Mouse (Mus musculus) liver, adult 10 weeks (tissue): ENCODE results near the gene Smtnl1. TPM values are rescaled to one million over a fixed set of nuclear protein-coding genes. Genes with fewer than 3 reads are reported as not detected.

Source experiments
- polyA plus RNA-seq: library from polyadenylated mRNA; stranded (reverse); fragments of 350-450 nt; fragmentation: Illumina TruSeq; extraction: RNeasy Lipid Tissue Mini Kit (QIAGEN cat#74804); gene quantifications from one replicate; pipeline ENCODE4 v1.2.3, GENCODE M21; 2014; ENCODE audit warnings: low read depth, low replicate concordance

Smtnl1 gene
- not detected for polyA plus RNA-seq

DNA sequence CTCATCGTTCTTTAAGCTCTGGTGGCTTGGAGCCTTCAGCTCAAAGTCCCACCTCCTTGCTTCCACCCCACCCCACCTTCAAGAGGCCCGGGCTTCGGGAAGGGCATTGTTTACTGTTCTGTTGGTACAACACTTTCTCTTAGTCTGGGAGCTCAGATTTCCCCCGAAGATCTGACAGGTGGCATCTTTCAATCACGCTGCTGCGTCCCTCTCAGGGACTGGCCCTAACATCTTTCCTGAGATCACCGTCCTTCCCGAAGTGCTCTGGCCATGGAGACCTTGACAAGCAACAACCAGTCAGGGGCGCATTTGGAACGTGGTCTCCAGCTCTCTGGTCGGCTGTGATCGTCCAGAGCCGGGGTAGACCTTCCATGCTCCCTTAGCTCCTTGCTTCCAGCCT lies at the start of gene Smtnl1:
TSS of gene Smtnl1 (minus strand) at position 101 of the 400 bp plus-strand sequence.

DNA sequence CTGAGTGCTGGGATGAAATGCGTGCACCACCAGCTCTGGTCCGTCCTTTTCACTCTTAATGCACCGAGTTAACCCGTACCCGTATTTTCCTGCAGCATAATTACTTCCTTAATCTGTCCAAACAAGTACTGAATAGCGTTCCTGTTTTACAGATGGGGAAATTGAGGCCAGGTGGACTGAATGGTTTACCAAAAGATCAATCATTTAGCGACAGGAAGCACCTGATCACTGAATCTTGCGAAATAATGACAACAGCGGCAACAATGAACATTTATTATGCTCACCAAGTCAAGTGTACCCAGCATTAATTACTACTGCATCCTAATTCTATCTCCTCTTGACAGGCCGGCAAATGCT lies 16.1 kb upstream of the Smtnl1 start, which contains the start of gene Slc43a1:
TSS of gene Slc43a1 (plus strand) at position 258 of the 357 bp plus-strand sequence.

DNA sequence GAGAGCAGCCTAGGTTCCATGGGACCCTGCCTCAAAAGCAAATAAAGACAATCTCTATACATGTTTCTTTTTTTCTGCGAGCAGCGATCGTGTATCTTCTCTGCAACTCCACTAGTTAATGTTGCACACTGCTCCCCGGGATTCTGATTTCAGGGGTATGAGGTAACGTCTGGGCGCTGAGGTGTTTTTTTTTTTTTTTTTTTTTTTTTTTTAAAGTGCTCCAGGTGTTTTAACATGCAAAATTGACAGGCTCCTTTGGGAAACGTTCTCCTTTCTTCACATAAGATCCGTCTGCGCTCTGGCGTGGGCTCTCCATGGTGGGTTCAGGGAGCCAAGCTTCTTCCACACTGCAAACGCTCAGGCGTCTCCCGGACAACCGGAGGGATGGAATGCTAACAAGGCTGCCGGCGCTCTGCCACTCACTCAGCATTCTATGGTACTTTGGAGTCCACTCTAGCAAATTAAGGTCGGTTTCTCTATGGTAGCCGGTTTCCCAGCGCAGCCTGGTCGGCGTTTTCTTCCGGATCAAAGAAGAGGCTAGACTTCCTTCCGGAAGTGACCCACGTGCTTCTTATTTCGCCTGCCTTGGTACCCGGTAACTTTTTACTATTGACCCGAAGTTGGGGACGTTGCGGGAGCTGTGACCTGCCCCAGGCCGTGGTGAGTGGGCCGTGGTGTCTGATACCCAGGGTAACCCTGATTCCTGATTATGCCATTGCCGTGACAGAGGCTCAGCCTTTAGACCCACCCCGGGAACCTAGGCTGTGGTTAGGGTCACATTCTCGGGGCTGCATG lies 4.2 kb upstream of the Smtnl1 start, which contains the start of gene Timm10:
TSS of gene Timm10 (plus strand) at position 510 of the 795 bp plus-strand sequence.

DNA sequence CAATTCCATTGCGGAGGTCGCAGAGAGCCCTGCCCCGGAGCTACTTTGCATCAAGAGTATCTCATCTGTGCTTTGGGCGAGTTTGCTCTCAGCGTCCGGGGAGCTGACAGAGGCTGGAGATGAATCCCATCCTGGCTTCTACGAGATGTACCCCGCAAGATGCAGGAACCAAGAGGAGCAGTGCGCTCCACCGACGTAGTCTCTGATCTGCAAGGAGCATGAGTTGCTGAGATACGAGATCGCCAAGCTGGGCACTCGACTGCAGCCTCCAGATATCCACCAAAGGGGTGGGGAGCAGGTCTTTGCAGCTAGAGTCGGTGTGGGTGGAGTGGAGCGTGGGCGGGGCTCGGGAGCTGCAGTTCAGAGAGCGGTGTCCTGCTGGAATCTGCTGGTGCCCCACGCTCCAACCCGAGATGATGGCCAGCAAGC lies 23.9 kb downstream of the Smtnl1 start, which contains the start of gene Ube2l6:
TSS of gene Ube2l6 (plus strand) at position 336 of the 429 bp plus-strand sequence.

DNA sequence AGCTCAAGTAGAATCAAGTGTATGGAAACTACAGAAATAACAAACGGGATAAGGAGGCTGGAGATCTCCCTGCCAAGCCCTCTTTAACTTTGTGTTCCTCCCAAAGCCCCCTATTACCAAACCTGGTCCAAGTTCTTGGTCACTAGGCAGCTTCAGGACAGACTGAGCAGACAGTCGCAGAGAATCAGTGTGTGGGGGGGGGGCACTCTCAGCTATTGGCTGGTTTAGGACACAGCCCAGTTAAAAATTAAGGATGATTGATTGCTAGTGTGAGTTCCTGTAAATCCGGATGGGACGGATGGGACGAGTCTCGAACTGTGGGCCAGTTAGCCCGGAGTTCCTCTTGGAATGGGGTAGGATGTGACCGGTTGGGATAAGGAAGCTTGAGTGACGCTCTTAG lies 47.2 kb downstream of the Smtnl1 start, which contains the start of gene Serping1:
TSS of gene Serping1 (minus strand) at position 204 of the 400 bp plus-strand sequence.

Other genes starting within 250 kb of the Smtnl1 start
- gene Ctnnd1, start 171.9 kb downstream of the Smtnl1 start, polyA plus RNA-seq, result 99.4 TPM
- not detected for gene Btbd18, start 163.6 kb downstream of the Smtnl1 start, polyA plus RNA-seq
- 4.8 TPM for gene Selenoh, start 151.9 kb downstream of the Smtnl1 start, polyA plus RNA-seq
- not detected for gene Gm28635, start 144.6 kb downstream of the Smtnl1 start, polyA plus RNA-seq
- 22.4 TPM for gene Med19, start 144.2 kb downstream of the Smtnl1 start, polyA plus RNA-seq
- gene Tmx2, start 143.5 kb downstream of the Smtnl1 start, polyA plus RNA-seq, result 62.5 TPM
- gene Zdhhc5, start 107.5 kb downstream of the Smtnl1 start, polyA plus RNA-seq, result 31.2 TPM
- gene Clp1, start 95.3 kb downstream of the Smtnl1 start, polyA plus RNA-seq, result 19.9 TPM
- gene Ypel4, start 88.6 kb downstream of the Smtnl1 start, polyA plus RNA-seq, result not detected
- gene Gm19426, start 79.0 kb downstream of the Smtnl1 start, polyA plus RNA-seq, result not detected
- gene Serping1, start 47.2 kb downstream of the Smtnl1 start, polyA plus RNA-seq, result 265 TPM
- gene Ube2l6, start 23.8 kb downstream of the Smtnl1 start, polyA plus RNA-seq, result 55.4 TPM
- gene Timm10, start 4.3 kb upstream of the Smtnl1 start, polyA plus RNA-seq, result 5.5 TPM
- gene Slc43a1, start 16.2 kb upstream of the Smtnl1 start, polyA plus RNA-seq, result 2.0 TPM
- gene Rtn4rl2, start 64.1 kb upstream of the Smtnl1 start, polyA plus RNA-seq, result not detected
- gene Slc43a3, start 113.9 kb upstream of the Smtnl1 start, polyA plus RNA-seq, result 23.9 TPM
- gene Prg2, start 157.8 kb upstream of the Smtnl1 start, polyA plus RNA-seq, result not detected
- gene Prg3, start 165.6 kb upstream of the Smtnl1 start, polyA plus RNA-seq, result not detected
- gene Ssrp1, start 214.6 kb upstream of the Smtnl1 start, polyA plus RNA-seq, result 29.6 TPM
- 1.5 TPM for gene P2rx3, start 214.8 kb upstream of the Smtnl1 start, polyA plus RNA-seq
- gene Tnks1bp1, start 225.4 kb upstream of the Smtnl1 start, polyA plus RNA-seq, result 1.1 TPM